Mouse (Mus musculus) heart, postnatal 10 days (tissue): Measurements from ENCODE around the gene Hdac8. TPM values are rescaled to one million over a fixed set of nuclear protein-coding genes. Genes with fewer than 3 reads are reported as not detected.

ENCODE experiments used
- DNase-seq, 2 experiments: peaks; one replicate each; pipeline ENCODE4 v3.0.0; 2021
- intact Hi-C: fragments of 180-260 bp; cut with DNase I; formaldehyde crosslinking; loops from one replicate; pipeline ENCODE4 v1.15.1; 2025
- total RNA-seq, 2 experiments: library from RNA; stranded (reverse); gene quantifications; 2 replicates each; pipeline ENCODE4 v1.2.3; 2021

Gene Hdac8
- total RNA-seq, 2 experiments from 2014 or later: 5.2 TPM

DNA sequence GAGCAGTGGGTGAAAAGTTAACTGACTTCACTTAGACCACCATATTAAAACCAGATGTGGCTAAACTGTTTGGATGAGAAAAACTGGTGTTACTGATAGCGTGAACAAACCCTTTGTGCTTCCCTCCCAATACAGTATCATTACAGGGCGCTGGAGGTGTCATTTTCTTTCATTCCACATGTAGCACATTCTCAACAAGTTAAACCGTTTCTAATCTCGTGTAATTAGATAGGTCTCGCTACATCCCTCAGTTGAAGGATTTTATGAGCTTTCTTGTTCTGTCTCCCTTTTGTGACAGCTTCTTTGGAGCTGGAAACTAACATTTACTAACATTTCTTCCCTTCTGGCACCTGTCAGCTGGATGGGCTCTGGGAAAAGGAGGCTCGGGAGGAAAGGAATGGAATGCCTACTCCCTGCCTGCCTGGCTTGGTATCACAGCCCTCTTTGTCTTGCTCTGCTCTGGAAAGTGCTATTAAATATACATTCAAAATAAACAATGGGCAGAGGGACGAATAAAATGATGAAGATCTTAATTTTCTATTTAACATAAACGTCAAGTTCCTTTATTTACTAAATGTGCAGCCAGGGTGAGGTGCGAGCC is 156.2 kb downstream of the Hdac8 start:
- DNase-seq: no peak

DNA sequence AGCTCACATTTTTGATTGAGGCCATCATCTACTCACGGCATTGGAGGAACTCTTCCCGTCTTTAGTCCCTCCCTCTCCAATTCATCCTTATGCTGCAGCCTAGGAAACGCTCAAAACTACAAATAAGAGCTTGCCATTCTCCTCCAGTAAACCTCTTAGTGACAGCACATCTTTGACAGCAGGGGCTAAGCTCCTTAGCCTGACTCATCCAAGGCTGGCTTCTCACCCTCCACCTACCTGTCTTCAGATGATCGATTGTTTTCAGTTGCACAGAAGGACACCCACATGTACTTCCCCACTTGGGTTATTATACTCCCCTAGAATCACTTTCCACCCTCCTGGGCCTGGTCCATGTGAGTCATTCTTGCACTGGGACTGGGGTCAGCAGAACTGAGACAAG is 163.5 kb downstream of the Hdac8 start:
- DNase-seq: no peak
- intact Hi-C loops: no loop called here

More for the DNA sequence above, 156.2 kb downstream of the Hdac8 start:
- intact Hi-C loops: loop anchor here (5.0 kb wide), 1 partner anchor 97 kb away; the partner anchor contains the start of gene Cited1

- DNase-seq: peak; percentile 32 to 36
- intact Hi-C loops: no loop called here
These were observed 165.6 kb downstream of the Hdac8 start for GRCm38 (mm10) chrX:102339396-102340155.

- intact Hi-C loops: no loop called here
- DNase-seq: peak; percentile 20 to 21
These were observed 185.5 kb downstream of the Hdac8 start for GRCm38 (mm10) chrX:102319696-102320095.

DNA sequence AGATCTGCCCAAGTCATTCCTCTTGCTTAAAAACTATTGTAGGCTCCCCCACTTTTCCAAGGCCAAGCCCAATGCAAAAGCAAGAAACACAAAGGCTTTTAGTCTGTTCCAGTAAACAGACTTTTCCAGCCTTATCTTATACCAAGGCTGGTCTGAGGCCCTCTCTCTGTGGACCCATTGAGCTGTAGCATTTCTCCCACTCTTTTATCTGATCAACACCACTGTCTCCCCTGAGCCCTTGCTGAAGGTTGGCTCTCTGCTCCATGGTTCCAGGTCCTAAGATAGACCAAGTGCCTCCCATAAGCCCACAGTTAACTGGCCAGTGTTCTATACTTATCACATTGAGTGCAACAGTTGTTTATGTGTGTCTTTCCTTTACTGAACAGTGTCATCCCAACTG is 185.9 kb downstream of the Hdac8 start:
- intact Hi-C loops: no loop called here

DNA sequence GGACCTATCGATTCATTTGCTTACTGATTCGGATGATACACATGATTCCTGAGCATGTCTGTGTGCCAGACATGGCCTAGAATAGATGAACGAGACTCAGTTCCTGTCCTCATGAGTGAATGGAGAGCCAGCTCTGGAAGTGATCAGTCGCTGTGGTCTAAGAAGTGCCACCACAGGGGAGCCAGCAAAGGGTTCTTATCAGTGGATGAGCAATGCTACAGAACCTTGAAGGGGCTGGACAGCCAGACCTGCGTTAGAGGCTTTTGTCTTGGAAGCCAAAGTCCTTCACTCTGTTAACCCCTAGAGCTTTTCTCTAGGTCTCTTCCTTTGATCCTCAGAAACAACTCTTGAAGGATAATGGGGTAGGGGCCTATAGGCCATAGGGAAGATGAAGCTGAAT is 186.4 kb downstream of the Hdac8 start:
- intact Hi-C loops: no loop called here

More for the DNA sequence above, 185.9 kb downstream of the Hdac8 start:
- no peak for DNase-seq

GRCm38 (mm10) chrX:102311119-102311518 is 194.0 kb downstream of the Hdac8 start:
- intact Hi-C loops: no loop called here
- no peak for DNase-seq

More for the DNA sequence above, 186.4 kb downstream of the Hdac8 start:
- DNase-seq: no peak

DNA sequence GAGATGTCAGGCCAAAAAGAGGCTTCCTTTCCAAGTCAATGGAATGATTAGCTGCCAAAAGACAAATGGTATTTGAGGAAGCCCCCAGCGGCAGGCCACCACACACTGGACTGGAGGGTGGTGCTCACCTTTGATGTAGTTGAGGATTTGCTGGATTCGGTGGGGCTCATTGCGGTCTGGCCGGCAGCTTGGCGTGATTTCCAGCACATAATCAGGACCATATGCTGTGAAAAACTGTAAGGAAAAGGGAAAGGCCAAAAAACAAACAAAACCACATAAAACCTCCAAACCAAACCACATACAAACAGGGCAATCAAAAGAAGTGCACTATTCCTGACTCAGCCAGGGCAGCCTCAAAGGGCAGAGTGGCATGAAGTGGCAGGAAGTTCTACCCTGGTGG is 197.6 kb downstream of the Hdac8 start:
- intact Hi-C loops: no loop called here
- no peak for DNase-seq

GRCm38 (mm10) chrX:102305806-102306205 is 199.4 kb downstream of the Hdac8 start:
- intact Hi-C loops: no loop called here
- DNase-seq: no peak

DNA sequence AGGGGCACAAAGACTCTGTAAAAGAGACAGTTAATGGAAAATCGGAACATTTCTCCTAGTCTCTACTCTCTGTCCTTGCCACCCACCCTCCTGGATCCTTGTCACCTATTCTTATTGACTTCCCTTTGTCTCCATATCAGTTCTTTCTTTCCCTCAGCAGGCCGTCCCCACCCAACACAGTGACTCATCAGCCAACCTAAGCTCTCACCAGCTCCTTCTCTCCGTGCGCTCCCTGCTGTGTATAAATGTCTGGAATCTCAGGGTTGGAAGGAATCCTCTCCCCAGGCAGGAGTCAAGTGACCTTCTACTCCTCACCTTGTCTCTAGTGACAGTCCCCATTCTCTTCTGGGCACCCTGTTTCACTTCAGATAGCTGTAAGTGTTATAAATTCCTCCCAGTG is 200.2 kb downstream of the Hdac8 start:
- intact Hi-C loops: no loop called here
- no peak for DNase-seq

- no peak for DNase-seq
- intact Hi-C loops: no loop called here
These were observed 202.7 kb downstream of the Hdac8 start for GRCm38 (mm10) chrX:102302476-102302875.

DNA sequence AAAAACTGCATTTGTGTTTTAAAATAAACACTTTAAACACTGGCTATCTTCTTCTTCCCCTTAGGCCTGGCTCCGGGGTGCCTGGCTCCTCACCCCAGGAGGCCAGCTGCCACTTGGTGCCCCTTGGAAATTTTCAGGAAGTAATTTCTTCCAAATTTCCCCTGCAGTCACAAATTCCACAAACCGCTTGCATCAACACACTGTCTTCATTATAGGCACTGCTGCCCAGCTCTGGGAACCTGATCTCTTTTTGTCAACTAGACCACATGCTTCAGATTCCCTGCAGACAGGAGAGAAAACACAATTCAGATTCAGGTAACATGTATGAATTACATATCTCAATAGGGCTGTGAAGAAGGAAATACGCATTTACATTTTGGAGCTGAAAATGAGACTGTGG is 220.3 kb downstream of the Hdac8 start:
- no peak for DNase-seq
- intact Hi-C loops: no loop called here

- no peak for DNase-seq
- intact Hi-C loops: no loop called here
These were observed 242.4 kb downstream of the Hdac8 start for GRCm38 (mm10) chrX:102262620-102263345.

DNA sequence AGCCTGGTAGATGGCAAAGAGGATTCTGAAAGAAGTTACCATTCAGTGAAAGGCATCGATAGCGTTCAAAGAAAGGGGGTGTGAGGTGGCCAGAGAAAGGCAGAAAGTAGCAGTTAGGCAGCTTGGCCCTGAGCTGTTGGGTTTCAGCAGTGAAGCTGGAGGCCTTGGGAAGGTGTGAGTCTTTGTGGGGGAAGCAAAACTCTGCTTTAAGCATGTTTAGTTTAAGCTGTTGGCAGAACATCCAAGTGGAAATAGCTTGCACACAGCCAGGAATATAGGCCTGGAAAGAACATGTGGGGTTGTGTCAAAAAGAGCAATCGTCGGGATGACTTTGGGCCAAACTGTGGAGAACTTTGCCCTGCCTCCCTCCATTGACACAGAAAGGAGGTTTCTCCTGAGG is 245.4 kb downstream of the Hdac8 start:
- DNase-seq: no peak
- intact Hi-C loops: no loop called here

DNA sequence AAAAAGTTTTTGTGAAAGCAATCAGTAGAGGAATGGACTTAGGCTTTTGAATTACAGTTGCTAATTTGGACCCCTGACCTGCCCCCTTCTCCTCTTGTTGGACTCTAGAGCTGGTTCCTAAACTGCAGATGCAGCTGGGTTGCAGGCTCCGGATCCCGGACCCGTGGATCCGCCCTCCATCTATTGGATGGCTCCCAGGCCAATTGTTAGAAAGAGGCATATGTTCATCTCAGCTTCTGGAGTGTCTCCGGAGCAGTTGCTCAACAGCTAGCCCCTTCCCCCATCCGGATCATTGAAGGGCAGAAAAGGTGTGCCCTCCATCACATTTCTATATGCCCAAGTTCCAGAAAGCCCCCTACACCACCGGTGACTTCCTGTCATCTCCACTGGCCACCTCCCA is 251.3 kb downstream of the Hdac8 start:
- intact Hi-C loops: loop anchor here (2.0 to 5.0 kb wide), 2 partner anchors 93 to 223 kb away; no protein-coding TSS in a partner anchor
- peak; percentile 46 to 49 for DNase-seq

DNA sequence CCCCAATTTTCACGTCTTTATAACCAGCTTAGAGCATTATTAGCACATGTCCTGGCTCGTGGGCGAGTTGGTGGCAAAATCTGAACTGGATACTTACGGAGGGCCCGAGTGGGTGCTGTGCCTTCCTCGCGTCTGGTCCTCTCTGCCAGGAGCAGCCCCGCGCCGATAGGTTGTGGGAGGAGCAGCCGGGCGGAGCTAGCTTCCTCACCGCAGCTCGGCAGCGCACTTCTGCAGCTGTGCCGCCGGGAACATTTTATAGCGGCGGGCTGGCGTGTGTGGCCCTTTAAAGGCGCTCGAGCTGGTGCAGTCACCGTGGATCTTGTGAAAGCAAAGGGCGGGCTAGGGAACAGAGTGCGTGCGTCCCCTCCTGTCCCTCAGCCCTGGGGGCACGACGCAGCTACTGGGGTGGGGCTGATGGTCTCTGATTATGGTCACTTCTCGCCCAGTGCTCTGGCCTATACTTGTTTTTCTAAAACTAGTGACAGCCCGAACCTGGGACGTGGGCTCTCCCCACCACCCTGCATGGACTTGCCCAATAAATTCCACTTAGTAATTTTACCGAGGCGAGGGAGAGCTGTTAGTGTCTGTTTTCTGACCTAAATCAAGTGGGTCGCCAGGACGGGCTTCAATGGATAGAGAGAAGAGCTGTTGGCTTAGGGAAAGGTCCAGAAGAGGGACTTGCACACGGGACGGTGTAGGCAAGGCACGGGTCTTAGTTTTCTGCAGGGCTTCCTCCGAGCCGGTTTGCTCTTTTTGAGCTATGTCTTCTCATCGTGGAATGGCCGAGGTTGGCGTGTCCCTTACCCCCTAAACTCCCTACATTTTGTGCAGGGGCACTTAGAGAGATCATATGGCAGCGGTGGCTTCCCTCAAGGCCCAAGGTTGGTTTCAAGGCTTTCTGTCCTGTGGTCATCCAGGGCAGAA is 253.0 kb downstream of the Hdac8 start, which contains the start of gene Cited1:
Gene Cited1 (minus strand): TSS at position 245 of the 924 bp plus-strand sequence.
- intact Hi-C loops: loop anchor here (2.0 to 5.0 kb wide), 2 partner anchors 95 to 225 kb away; no protein-coding TSS in a partner anchor
- DNase-seq: peak; percentile 64 to 66

DNA sequence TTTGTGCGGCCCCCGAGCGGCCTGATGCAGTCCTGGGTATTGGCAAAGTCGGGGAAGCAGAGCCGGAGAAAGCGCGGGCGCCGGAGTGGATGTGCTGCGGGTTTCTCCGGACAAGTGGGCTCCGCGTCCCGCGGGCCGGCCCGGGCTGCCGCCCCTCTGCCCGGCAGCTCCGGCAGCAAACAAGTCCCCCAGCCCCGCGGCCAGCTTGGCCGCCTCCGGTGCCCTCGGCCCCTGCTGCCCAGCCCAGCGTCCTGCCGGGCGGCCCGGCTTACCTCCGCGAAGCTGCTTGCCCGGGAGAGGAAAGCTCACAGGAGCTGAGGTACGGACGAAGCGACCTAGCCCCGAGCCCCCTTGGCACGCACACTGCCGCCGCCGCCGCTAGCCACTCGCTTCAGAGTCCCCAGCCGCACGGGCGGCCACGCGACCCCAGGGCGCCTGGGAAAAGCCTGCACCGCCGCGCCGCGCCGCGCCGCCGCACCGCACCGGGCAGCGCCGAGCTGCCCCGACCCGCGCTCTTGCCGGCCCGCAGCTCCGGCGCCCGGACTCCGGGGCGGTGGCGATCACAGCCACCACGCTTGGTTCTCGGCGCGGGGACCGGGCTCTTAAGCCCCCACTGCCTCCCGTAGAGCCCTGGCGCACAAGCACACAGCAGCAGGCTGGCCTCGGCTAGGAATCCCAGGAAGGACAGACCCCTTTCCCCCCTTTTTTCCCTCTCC is 253.8 kb downstream of the Hdac8 start:
- peak; percentile 11 to 20 for DNase-seq
- intact Hi-C loops: loop anchor here (5.0 kb wide), 1 partner anchor 96 kb away; no protein-coding TSS in a partner anchor

- peak in 1 of 2 experiments; percentile 20 for DNase-seq
- intact Hi-C loops: loop anchor here (5.0 kb wide), 1 partner anchor 96 kb away; no protein-coding TSS in a partner anchor
These were observed 254.3 kb downstream of the Hdac8 start for GRCm38 (mm10) chrX:102250891-102251170.

DNA sequence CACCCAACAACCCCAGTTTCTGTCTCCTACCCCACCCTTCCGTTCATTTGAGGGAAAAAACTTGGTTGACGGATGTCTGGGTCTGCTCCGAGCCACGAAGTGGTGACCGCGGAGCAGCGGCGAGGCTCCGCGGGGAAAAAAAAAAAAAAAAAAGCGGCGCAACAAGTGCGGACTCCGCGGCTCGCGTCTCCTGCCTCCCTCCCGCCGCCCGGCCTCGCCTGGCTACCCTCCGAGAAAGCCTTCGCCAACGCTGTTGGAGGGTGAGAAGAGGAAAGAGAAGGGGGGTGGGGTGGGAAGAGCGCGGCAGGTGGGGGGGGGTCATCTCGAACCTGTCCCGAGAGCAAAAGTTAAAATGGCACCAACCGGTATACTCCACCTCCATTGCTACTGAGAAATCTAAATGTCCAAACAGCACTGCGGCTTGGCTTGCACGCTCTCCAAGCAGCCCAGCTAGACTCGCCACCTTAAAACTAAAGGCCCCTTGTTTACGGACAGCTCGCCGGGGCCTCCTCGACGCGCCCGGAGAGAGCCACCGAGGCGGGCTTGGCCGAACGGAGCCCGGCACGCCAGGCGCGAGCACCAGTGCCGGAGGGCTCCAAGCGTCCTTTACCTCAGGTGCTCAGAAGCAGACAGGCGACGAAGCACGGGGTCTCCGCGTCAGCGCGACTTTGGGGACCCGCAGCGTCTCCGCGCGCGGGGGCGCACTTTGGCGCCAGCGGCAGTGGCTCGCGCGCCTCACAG is 254.8 kb downstream of the Hdac8 start:
- intact Hi-C loops: loop anchor here (5.0 kb wide), 1 partner anchor 97 kb away; no protein-coding TSS in a partner anchor
- peak; percentile 15 to 31 for DNase-seq
